Mouse (Mus musculus) cerebellum, adult 11 months (tissue): Measurements from ENCODE around the gene Arhgap25.

ENCODE experiments used
- DNase-seq: peaks from one replicate; pipeline ENCODE4 v3.0.0; 2022

Gene Arhgap25

GRCm38 (mm10) chr6:87436745-87437144 is 96.3 kb downstream of the Arhgap25 start:
- DNase-seq, result no peak

GRCm38 (mm10) chr6:87435791-87436190 is 97.3 kb downstream of the Arhgap25 start:
- no peak for DNase-seq

DNA sequence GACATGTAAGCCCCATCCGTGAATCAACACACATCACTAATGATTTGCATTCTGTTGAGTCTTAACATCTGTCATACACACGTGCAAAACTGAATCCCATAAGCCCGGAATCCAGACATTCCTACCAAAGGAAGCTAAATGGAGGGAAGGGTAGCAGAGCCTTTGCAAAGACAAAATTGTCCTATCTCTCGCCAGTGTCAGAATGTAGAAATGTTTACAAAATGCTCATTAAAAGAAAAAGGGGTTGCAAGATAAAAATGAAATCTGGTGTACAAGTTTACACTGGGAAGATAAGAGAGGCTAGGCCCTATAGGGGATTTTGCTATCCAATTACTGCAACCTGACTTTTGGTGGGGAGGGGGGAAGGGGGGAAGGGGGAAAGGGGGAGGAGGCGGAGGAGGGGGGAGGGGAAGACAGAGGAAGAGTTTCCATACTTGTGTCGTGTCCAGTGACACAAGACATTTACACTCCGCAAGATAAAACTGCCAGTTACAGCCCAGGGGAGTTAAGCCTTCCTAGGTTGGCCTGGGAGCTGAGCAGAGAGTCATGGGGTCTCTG is 104.5 kb downstream of the Arhgap25 start, which contains the start of gene Bmp10:
Bmp10 (plus strand) TSS at position 508 of the 558 bp plus-strand sequence.
- no peak for DNase-seq

GRCm38 (mm10) chr6:87427616-87428015 is 105.4 kb downstream of the Arhgap25 start:
- DNase-seq, result no peak

DNA sequence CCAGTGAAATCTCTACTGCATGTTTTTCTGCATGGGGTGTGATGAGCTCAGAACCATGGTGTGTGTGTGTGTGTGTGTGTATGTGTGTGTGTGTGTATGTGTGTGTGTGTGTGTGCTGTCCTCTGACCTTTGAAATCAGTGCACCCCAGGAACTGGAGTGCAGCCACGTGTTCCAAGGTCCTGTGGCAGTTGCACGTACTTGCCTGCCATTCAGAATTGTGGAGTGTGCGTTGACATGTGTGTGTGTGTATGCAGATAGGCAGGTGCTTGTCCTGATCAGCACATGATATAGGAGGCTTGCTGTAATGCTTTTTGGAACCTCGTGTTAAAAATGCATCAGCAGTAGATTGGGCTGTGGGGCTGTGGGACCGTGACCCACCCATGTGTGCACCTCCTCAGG is 106.1 kb downstream of the Arhgap25 start:
- no peak for DNase-seq

DNA sequence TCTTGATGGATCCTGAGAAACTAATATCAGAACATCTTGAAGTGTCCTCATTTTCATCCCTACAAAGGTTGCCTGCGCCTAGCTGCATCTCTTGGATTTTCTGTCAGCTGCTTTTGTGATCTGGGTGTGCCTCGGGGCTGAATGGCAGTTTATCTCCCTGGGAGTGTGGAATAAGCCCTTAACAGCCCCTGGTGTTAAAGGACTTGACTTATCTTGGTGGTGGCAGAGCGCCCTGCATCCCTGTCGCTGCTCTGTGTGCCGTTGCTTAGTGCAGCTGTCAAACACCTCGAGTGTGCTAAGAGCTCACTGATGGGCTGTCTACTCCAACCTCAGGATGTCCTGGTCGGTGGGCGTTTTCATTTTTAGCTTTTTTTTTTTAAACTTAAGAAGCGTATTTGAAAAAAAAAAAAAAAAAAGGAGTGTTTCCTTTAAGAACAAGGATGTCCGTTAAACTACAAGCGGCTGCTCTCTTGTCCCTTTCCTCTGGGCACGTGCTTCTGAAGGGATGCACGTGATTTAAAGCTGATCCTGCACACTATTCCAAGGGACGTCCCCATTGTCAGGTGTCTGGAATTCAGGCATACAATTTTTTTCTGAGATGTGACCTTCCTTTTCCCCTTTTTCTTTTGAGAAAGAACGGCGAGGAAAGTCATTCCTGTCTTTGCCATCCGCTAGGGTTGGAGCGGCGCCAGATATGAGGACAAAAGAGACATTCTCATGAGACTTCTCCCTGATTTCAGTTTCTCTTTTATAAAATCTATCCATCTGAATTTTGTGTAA is 108.8 kb downstream of the Arhgap25 start:
- DNase-seq, result peak; percentile 2

DNA sequence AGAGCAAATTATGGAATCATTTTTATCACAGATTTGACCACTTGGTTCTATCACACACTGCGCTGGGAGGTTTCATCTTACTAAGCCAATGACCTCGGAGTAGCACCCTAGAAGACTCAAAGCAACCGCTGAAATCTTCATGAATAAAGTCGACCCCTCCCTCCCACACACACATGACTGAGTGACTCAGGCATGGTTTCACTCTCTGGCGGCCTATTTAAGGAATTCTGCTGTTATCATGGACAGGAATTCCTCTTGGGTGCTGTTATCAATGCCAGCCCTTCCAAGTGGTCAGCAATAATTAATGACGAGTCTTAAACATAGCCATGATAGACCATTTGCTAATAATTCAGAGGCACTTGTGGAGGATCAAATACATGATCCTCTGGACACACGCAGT is 110.8 kb downstream of the Arhgap25 start:
- no peak for DNase-seq

DNA sequence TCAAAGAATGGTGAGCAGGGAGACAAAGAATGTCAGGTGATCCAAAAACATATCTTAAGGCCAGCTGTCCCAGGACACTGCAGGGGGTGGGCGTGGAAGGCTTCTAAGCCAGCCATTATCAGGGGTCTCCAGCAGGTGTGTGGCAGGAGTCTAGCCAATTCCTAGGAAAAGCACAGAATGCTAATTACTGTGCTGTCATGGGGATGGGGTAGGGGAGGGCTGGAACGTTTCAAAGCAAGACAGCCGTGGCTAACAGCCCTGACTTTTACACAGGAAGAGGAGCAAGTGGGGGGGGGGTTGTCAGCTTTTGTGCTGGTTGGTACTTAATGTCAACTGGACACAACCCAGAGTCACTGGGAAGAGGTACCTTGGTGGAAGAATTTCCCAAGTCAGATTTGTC is 121.0 kb downstream of the Arhgap25 start:
- DNase-seq, result no peak
